Comparison of ENCODE assay signal across 17 mouse cellular contexts in the genomic region with DNA sequence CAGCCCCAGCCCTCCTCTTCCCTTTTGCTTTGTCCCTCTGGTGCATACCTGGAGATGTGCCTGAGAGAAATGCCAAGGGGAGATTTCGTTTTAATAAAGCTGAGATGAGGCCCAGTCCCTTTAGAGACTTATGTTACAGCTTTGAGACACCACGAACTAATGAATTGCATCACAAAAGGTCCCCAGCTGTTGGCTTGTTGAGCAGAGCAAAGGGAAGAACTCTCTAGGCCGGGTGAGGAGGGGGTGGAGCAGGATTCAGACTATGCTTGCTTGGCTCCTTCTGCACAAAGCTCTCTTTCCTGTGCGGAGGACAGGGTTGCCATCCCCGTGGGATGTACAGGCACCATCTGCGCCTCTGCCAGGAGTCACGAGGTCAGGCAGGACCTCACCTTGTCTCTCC.
A peak's percentile ranks its signal among the peaks of the same experiment; 100 is the strongest.
DNase-seq lines count a peak whose midpoint lies in the region; ATAC-seq and TF ChIP-seq lines count a peak whose summit lies in the region.
"Had no signal": no experiment of that assay in that cellular context is flagged by ENCODE, and none has a peak within 500 bp of the region (broad histone marks: within the 10 kb centered on the region; RNA-seq: fewer than 3 reads in every experiment).

No protein-coding gene starts in this region.

- H3K27ac ChIP-seq in hindbrain, embryonic 15.5 days (replicated peaks): peak overlapping the region; percentile 27; the same call in 1 of the 2 replicates
- H3K27ac ChIP-seq in hindbrain, postnatal 0 days: no peak overlapping the region
- H3K27ac ChIP-seq: layer of hippocampus, adult 2 months; liver, embryonic 14.5 days had no signal

- 19% methylated on average over 7 of the region's 7 CpGs for WGBS in hindbrain, embryonic 15.5 days
- WGBS in hindbrain, postnatal 0 days: 20% methylated on average over 7 of the region's 7 CpGs

- H3K4me2 ChIP-seq in hindbrain, embryonic 15.5 days: no peak overlapping the region
- H3K4me2 ChIP-seq in hindbrain, postnatal 0 days (ENCODE audit: low read depth, low read length): no peak overlapping the region

- H3K36me3 ChIP-seq in hindbrain, embryonic 15.5 days: no peaks in the 10 kb centered on the region
- no peaks in the 10 kb centered on the region for H3K36me3 ChIP-seq in hindbrain, postnatal 0 days (ENCODE audit: insufficient read depth, low read length)

- no peak overlapping the region for H3K4me3 ChIP-seq in hindbrain, embryonic 15.5 days
- no peak overlapping the region for H3K4me3 ChIP-seq in hindbrain, postnatal 0 days (ENCODE audit: low read length)
- H3K4me3 ChIP-seq: layer of hippocampus, adult 2 months had no signal

- no peak for ATAC-seq in hindbrain, embryonic 15.5 days (ENCODE audit: low FRiP score, low read depth)
- ATAC-seq in hindbrain, postnatal 0 days: no peak
- ATAC-seq: CD4-positive, CD25-positive, alpha-beta regulatory T cell, adult 4 months had no signal

- H3K4me1 ChIP-seq in hindbrain, embryonic 15.5 days (replicated peaks): peaks cover 10% of the 10 kb centered on the region
- H3K4me1 ChIP-seq in hindbrain, postnatal 0 days (ENCODE audit: insufficient read depth, low read length): 0 out of 2 replicates have a peak, but pooled peaks cover 4% of the 10 kb centered on the region

- intact Hi-C loops in gastrocnemius, postnatal 14 days (cut with DNase I; ENCODE audit: low total_unique reads): no loop called here

- H3K9me3 ChIP-seq in hindbrain, embryonic 15.5 days: no peaks in the 10 kb centered on the region
- no peaks in the 10 kb centered on the region for H3K9me3 ChIP-seq in hindbrain, postnatal 0 days (ENCODE audit: low read length)

- H3K9ac ChIP-seq in hindbrain, embryonic 15.5 days: no peak overlapping the region
- no peak overlapping the region for H3K9ac ChIP-seq in hindbrain, postnatal 0 days (replicated peaks; ENCODE audit: low read length)
- H3K9ac ChIP-seq: liver, embryonic 14.5 days had no signal

- DNase-seq in cerebellum, postnatal 25 days: peak; percentile 11 to 12
- DNase-seq in cerebellum, postnatal 4 days (ENCODE audit: low spot score in 2 of 2): no peak
- no peak for DNase-seq in hindbrain, postnatal 0 days (ENCODE audit: low spot score)
- DNase-seq in retina, embryonic 14.5 days (ENCODE audit: low spot score): peak; percentile 10
- no peak for DNase-seq in retina, postnatal 1 day
- DNase-seq in left cerebral cortex, adult 18-20 months (ENCODE audit: low spot score in 2 of 2): no peak
- no peak for DNase-seq in gastrocnemius, postnatal 14 days
- DNase-seq: adrenal gland, postnatal 36 days; heart, adult 18-20 months; heart, postnatal 4 days; kidney, postnatal 10 days; spleen, adult 18-20 months; thymus, postnatal 4 days had no signal

- no peaks in the 10 kb centered on the region for H3K27me3 ChIP-seq in hindbrain, embryonic 15.5 days
- H3K27me3 ChIP-seq in hindbrain, postnatal 0 days (ENCODE audit: insufficient read depth, low read length): no peaks in the 10 kb centered on the region

- no peak for TF ChIP-seq CTCF in hindbrain, postnatal 0 days (IDR thresholded peaks at IDR 0.05; ENCODE audit: low read depth)

Comparison
In these comparisons a context has a peak if more than half of its experiments do, and no peak if none do; other contexts are left out.
1. DNase-seq: peak in cerebellum, postnatal 25 days (2 of 2) and retina, embryonic 14.5 days (single experiment); none in cerebellum, postnatal 4 days (0 of 2), hindbrain, postnatal 0 days (single experiment), retina, postnatal 1 day (single experiment), left cerebral cortex, adult 18-20 months (0 of 2) and gastrocnemius, postnatal 14 days (single experiment).